Mouse (Mus musculus): ENCODE results near the gene Ldah. TPM values are rescaled to one million over a fixed set of nuclear protein-coding genes. Genes with fewer than 3 reads are reported as not detected.

The Ldah gene
- polyA plus RNA-seq, 1 experiment = 0.23 TPM

GRCm38 (mm10) chr12:8295307-8295913, 87.5 kb downstream of the Ldah start:
- H3K27me3 ChIP-seq (ENCODE audit: control insufficient read depth) = peaks cover 55% of the 10 kb centered on the region
- H3K4me3 ChIP-seq (replicated peaks) = no peak overlapping the region
- no peaks in the 10 kb centered on the region for H3K36me3 ChIP-seq (ENCODE audit: control insufficient read depth)
- peaks cover 4% of the 10 kb centered on the region; the same call in 1 of the 2 replicates for H3K9me3 ChIP-seq (ENCODE audit: control insufficient read depth, low read length)
- H3K4me1 ChIP-seq (ENCODE audit: control insufficient read depth) = no peaks in the 10 kb centered on the region
- TF ChIP-seq GATA1 (IDR thresholded peaks at IDR 0.05; ENCODE audit: low read length) (no peak), TAL1 (IDR thresholded peaks at IDR 0.05; ENCODE audit: low read length) (no peak)

GRCm38 (mm10) chr12:8296154-8296553, 88.2 kb downstream of the Ldah start:
- peaks cover 63% of the 10 kb centered on the region for H3K27me3 ChIP-seq (ENCODE audit: control insufficient read depth)
- no peaks in the 10 kb centered on the region for H3K36me3 ChIP-seq (ENCODE audit: control insufficient read depth)
- no peak overlapping the region for H3K4me3 ChIP-seq (replicated peaks)
- no peak for TF ChIP-seq GATA1 (IDR thresholded peaks at IDR 0.05; ENCODE audit: low read length)
- TF ChIP-seq TAL1 (IDR thresholded peaks at IDR 0.05; ENCODE audit: low read length) = no peak
- peaks cover 4% of the 10 kb centered on the region; the same call in 1 of the 2 replicates for H3K9me3 ChIP-seq (ENCODE audit: control insufficient read depth, low read length)
- H3K4me1 ChIP-seq (ENCODE audit: control insufficient read depth) = no peaks in the 10 kb centered on the region

DNA sequence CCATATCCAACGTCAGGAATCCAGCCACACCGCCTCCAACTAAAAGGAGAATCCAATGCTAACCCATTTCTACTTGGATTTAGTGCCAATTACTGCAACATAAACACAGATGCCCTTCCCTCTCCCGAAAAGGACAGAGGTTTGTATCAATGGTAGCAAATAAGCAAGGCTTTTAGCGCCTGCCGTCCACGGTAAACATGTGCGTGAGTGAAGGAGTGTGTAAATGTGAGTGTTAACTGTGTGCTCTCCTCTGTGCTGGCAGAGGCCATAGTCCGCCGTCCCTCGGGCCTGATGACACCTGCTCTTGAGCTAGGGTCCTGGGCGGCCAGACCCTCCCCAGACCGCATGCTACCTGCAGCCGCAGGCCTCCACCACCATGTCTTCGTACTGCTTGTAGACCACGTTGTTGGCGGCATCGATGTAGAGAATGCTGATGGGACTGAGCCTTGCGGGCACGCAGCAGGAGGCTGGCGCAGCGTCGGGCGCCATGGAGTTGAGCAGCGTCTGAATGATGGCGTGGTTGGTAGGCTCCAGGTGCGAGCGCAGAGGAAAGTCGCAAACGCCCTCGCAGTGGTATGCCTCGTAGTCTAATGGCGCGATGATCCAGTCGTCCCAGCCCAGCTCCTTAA, 89.8 kb downstream of the Ldah start:
- peaks cover 78% of the 10 kb centered on the region for H3K27me3 ChIP-seq (ENCODE audit: control insufficient read depth)
- H3K4me3 ChIP-seq (replicated peaks) = no peak overlapping the region
- no peaks in the 10 kb centered on the region for H3K4me1 ChIP-seq (ENCODE audit: control insufficient read depth)
- TF ChIP-seq TAL1 (IDR thresholded peaks at IDR 0.05; ENCODE audit: low read length) (no peak), GATA1 (IDR thresholded peaks at IDR 0.05; ENCODE audit: low read length) (no peak)
- no peaks in the 10 kb centered on the region for H3K36me3 ChIP-seq (ENCODE audit: control insufficient read depth)
- H3K9me3 ChIP-seq (ENCODE audit: control insufficient read depth, low read length) = peaks cover 4% of the 10 kb centered on the region; the same call in 1 of the 2 replicates

- peaks cover 87% of the 10 kb centered on the region for H3K27me3 ChIP-seq (ENCODE audit: control insufficient read depth)
- H3K4me1 ChIP-seq (ENCODE audit: control insufficient read depth) = no peaks in the 10 kb centered on the region
- no peaks in the 10 kb centered on the region for H3K36me3 ChIP-seq (ENCODE audit: control insufficient read depth)
- no peak overlapping the region for H3K4me3 ChIP-seq (replicated peaks)
- no peak for TF ChIP-seq TAL1 (IDR thresholded peaks at IDR 0.05; ENCODE audit: low read length)
- TF ChIP-seq GATA1 (IDR thresholded peaks at IDR 0.05; ENCODE audit: low read length) = no peak
- H3K9me3 ChIP-seq (ENCODE audit: control insufficient read depth, low read length) = peaks cover 4% of the 10 kb centered on the region; the same call in 1 of the 2 replicates
Observed at GRCm38 (mm10) chr12:8298361-8299142, 90.6 kb downstream of the Ldah start.

- H3K4me1 ChIP-seq (ENCODE audit: control insufficient read depth) = no peaks in the 10 kb centered on the region
- TF ChIP-seq GATA1 (IDR thresholded peaks at IDR 0.05; ENCODE audit: low read length) = no peak
- peaks cover 4% of the 10 kb centered on the region; the same call in 1 of the 2 replicates for H3K9me3 ChIP-seq (ENCODE audit: control insufficient read depth, low read length)
- no peaks in the 10 kb centered on the region for H3K36me3 ChIP-seq (ENCODE audit: control insufficient read depth)
- H3K27me3 ChIP-seq (ENCODE audit: control insufficient read depth) = peaks cover 95% of the 10 kb centered on the region
- H3K4me3 ChIP-seq (replicated peaks) = no peak overlapping the region
Observed at GRCm38 (mm10) chr12:8299143-8300110, 91.5 kb downstream of the Ldah start.

GRCm38 (mm10) chr12:8300111-8300480, 92.2 kb downstream of the Ldah start:
- Histone ChIP-seq H3K36me3 (ENCODE audit: control insufficient read depth) (no peaks in the 10 kb centered on the region), H3K4me3 (replicated peaks) (no peak overlapping the region), H3K4me1 (ENCODE audit: control insufficient read depth) (no peaks in the 10 kb centered on the region), H3K9me3 (ENCODE audit: control insufficient read depth, low read length) (peaks cover 4% of the 10 kb centered on the region; the same call in 1 of the 2 replicates), H3K27me3 (ENCODE audit: control insufficient read depth) (peaks cover 95% of the 10 kb centered on the region)
- TF ChIP-seq GATA1 (IDR thresholded peaks at IDR 0.05; ENCODE audit: low read length) (no peak), TAL1 (IDR thresholded peaks at IDR 0.05; ENCODE audit: low read length) (no peak)

DNA sequence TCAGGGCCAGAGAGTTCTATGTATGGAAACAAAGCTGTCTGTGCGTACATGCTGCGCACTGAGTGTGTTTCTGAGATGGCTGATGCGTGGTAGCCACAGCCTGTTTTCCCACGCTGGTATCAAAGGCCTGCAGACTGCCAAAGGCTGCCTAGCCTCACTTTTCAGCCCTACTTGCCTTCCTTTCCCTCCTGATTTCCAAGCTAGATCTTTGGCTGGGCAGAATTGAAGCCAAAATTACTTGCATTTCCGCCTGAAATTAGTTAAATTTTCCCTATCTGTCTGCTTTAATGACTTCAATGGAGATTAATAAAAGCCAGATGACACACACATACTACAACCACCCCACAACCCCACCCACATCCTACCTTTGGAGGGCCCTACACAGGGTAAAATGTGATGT, 92.6 kb downstream of the Ldah start:
- Histone ChIP-seq H3K4me3 (replicated peaks) (no peak overlapping the region), H3K27me3 (ENCODE audit: control insufficient read depth) (peaks cover 95% of the 10 kb centered on the region), H3K36me3 (ENCODE audit: control insufficient read depth) (no peaks in the 10 kb centered on the region), H3K4me1 (ENCODE audit: control insufficient read depth) (no peaks in the 10 kb centered on the region), H3K9me3 (ENCODE audit: control insufficient read depth, low read length) (peaks cover 4% of the 10 kb centered on the region; the same call in 1 of the 2 replicates)
- TF ChIP-seq TAL1 (IDR thresholded peaks at IDR 0.05; ENCODE audit: low read length) (no peak), GATA1 (IDR thresholded peaks at IDR 0.05; ENCODE audit: low read length) (no peak)

GRCm38 (mm10) chr12:8301011-8301814, 93.3 kb downstream of the Ldah start:
- Histone ChIP-seq H3K9me3 (ENCODE audit: control insufficient read depth, low read length) (peaks cover 4% of the 10 kb centered on the region; the same call in 1 of the 2 replicates), H3K4me3 (replicated peaks) (no peak overlapping the region), H3K36me3 (ENCODE audit: control insufficient read depth) (no peaks in the 10 kb centered on the region), H3K4me1 (ENCODE audit: control insufficient read depth) (no peaks in the 10 kb centered on the region), H3K27me3 (ENCODE audit: control insufficient read depth) (peaks cover 91% of the 10 kb centered on the region)
- no peak for TF ChIP-seq GATA1 (IDR thresholded peaks at IDR 0.05; ENCODE audit: low read length)
- no peak for TF ChIP-seq TAL1 (IDR thresholded peaks at IDR 0.05; ENCODE audit: low read length)
